ENCODE assay signal across 29 mouse cellular contexts in genomic region chr2:60500583-60501116, GRCm38 (mm10). TPM values are rescaled to one million over a fixed set of nuclear protein-coding genes. Genes with fewer than 3 reads are reported as not detected.
DNase-seq lines count a peak whose midpoint lies in the region; ATAC-seq lines count a peak whose summit lies in the region.
"Had no signal": no experiment of that assay in that cellular context is flagged by ENCODE, and none has a peak within 500 bp of the region (broad histone marks: within the 10 kb centered on the region; RNA-seq: fewer than 3 reads in every experiment).

No protein-coding gene starts in this region.

- no peaks in the 10 kb centered on the region for H3K4me1 ChIP-seq in embryonic facial prominence, embryonic 11.5 days (ENCODE audit: control insufficient read depth, insufficient read depth, low read length)
- H3K4me1 ChIP-seq in embryonic facial prominence, embryonic 10.5 days, result peaks cover 6% of the 10 kb centered on the region; the same call in 1 of the 2 replicates
- H3K4me1 ChIP-seq in forebrain, embryonic 12.5 days, result no peaks in the 10 kb centered on the region
- H3K4me1 ChIP-seq: hindbrain, embryonic 13.5 days; intestine, embryonic 15.5 days had no signal

- no peak for ATAC-seq in embryonic facial prominence, embryonic 11.5 days (replicated peaks; ENCODE audit: insufficient number of reproducible peaks, low FRiP score, low TSS enrichment, low read depth)
- ATAC-seq in common myeloid progenitor, adult 5-6 weeks (replicated peaks; ENCODE audit: low read depth, poor library complexity, severe bottlenecking), result peak; percentile 49
- ATAC-seq in megakaryocyte progenitor cell, adult 5-6 weeks (replicated peaks; ENCODE audit: poor library complexity), result peak; percentile 67
- no peak for ATAC-seq in forebrain, embryonic 12.5 days (ENCODE audit: low FRiP score)
- ATAC-seq: activated CD4-positive, CD25-positive, alpha-beta regulatory T cell, adult 4 months; CD4-positive, CD25-positive, alpha-beta regulatory T cell, adult 4 months; forebrain, embryonic 14.5 days; forebrain, postnatal 0 days; hindbrain, embryonic 16.5 days; intestine, embryonic 15.5 days had no signal

- 66% methylated on average over 1 of the region's 1 CpGs for WGBS in embryonic facial prominence, embryonic 11.5 days
- WGBS in embryonic facial prominence, embryonic 10.5 days, result 83% methylated on average over 1 of the region's 1 CpGs
- WGBS in forebrain, embryonic 12.5 days, result 91% methylated on average over 1 of the region's 1 CpGs

- no peaks in the 10 kb centered on the region for H3K9me3 ChIP-seq in embryonic facial prominence, embryonic 11.5 days (replicated peaks; ENCODE audit: control insufficient read depth, low read length)
- H3K9me3 ChIP-seq in embryonic facial prominence, embryonic 10.5 days, result no peaks in the 10 kb centered on the region
- H3K9me3 ChIP-seq in forebrain, embryonic 12.5 days, result no peaks in the 10 kb centered on the region
- H3K9me3 ChIP-seq: embryonic facial prominence, embryonic 13.5 days; forebrain, embryonic 10.5 days; heart, embryonic 12.5 days; heart, embryonic 15.5 days; hindbrain, embryonic 10.5 days; hindbrain, embryonic 13.5 days; intestine, embryonic 15.5 days had no signal

- no peaks in the 10 kb centered on the region for H3K36me3 ChIP-seq in embryonic facial prominence, embryonic 11.5 days (replicated peaks; ENCODE audit: control insufficient read depth, insufficient read depth, low read depth, low read length)
- H3K36me3 ChIP-seq in embryonic facial prominence, embryonic 10.5 days (replicated peaks), result no peaks in the 10 kb centered on the region
- no peaks in the 10 kb centered on the region for H3K36me3 ChIP-seq in forebrain, embryonic 12.5 days (replicated peaks)
- H3K36me3 ChIP-seq: embryonic facial prominence, embryonic 13.5 days; forebrain, embryonic 10.5 days; heart, embryonic 12.5 days; heart, embryonic 15.5 days; hindbrain, embryonic 10.5 days; hindbrain, embryonic 13.5 days; intestine, embryonic 15.5 days had no signal

- DNase-seq in embryonic facial prominence, embryonic 11.5 days (ENCODE audit: low spot score), result peak; percentile 9
- no peak for DNase-seq in embryonic facial prominence, embryonic 10.5 days (ENCODE audit: low spot score)
- DNase-seq in ovary, postnatal 10 days (ENCODE audit: low spot score), result no peak
- DNase-seq: adrenal gland, adult 8-10 months; adrenal gland, postnatal 25 days; cerebellum, adult 11-12 months; cerebellum, adult 8-10 months; cerebellum, postnatal 10 days; cerebellum, postnatal 36 days; forebrain, postnatal 0 days; gastrocnemius, adult 2 months; gastrocnemius, postnatal 14 days; heart, adult 18-20 months; heart, postnatal 10 days; heart, postnatal 36 days had no signal

- H3K27ac ChIP-seq in embryonic facial prominence, embryonic 11.5 days (replicated peaks; ENCODE audit: low read depth, low read length), result no peak overlapping the region
- H3K27ac ChIP-seq in embryonic facial prominence, embryonic 10.5 days (replicated peaks), result no peak overlapping the region
- no peak overlapping the region for H3K27ac ChIP-seq in forebrain, embryonic 12.5 days
- H3K27ac ChIP-seq: embryonic facial prominence, embryonic 13.5 days; forebrain, embryonic 10.5 days; gastrocnemius, adult 2 months; heart, embryonic 15.5 days; hindbrain, embryonic 10.5 days; hindbrain, embryonic 13.5 days; intestine, embryonic 15.5 days had no signal

- H3K27me3 ChIP-seq in embryonic facial prominence, embryonic 11.5 days (ENCODE audit: control insufficient read depth, insufficient read depth, low read length), result no peaks in the 10 kb centered on the region
- H3K27me3 ChIP-seq in embryonic facial prominence, embryonic 10.5 days (replicated peaks; ENCODE audit: low read depth, poor library complexity, severe bottlenecking), result no peaks in the 10 kb centered on the region
- no peaks in the 10 kb centered on the region for H3K27me3 ChIP-seq in forebrain, embryonic 12.5 days
- H3K27me3 ChIP-seq: embryonic facial prominence, embryonic 13.5 days; heart, embryonic 12.5 days; heart, embryonic 15.5 days; hindbrain, embryonic 13.5 days; intestine, embryonic 15.5 days had no signal

- H3K4me2 ChIP-seq in embryonic facial prominence, embryonic 11.5 days (ENCODE audit: low read depth, low read length), result no peak overlapping the region
- no peak overlapping the region for H3K4me2 ChIP-seq in forebrain, embryonic 12.5 days
- H3K4me2 ChIP-seq: embryonic facial prominence, embryonic 13.5 days; heart, embryonic 12.5 days; heart, embryonic 15.5 days; hindbrain, embryonic 13.5 days; intestine, embryonic 15.5 days had no signal

- no peak overlapping the region for H3K9ac ChIP-seq in embryonic facial prominence, embryonic 11.5 days (replicated peaks; ENCODE audit: low read length)
- H3K9ac ChIP-seq in forebrain, embryonic 12.5 days, result no peak overlapping the region
- H3K9ac ChIP-seq: embryonic facial prominence, embryonic 13.5 days; forebrain, postnatal 0 days; heart, embryonic 12.5 days; heart, embryonic 15.5 days; hindbrain, embryonic 13.5 days; intestine, embryonic 15.5 days had no signal

- no peak overlapping the region for H3K4me3 ChIP-seq in embryonic facial prominence, embryonic 11.5 days (ENCODE audit: low read depth, low read length)
- no peak overlapping the region for H3K4me3 ChIP-seq in embryonic facial prominence, embryonic 10.5 days
- no peak overlapping the region for H3K4me3 ChIP-seq in forebrain, embryonic 12.5 days (replicated peaks)
- H3K4me3 ChIP-seq: embryonic facial prominence, embryonic 13.5 days; forebrain, embryonic 10.5 days; gastrocnemius, adult 2 months; heart, embryonic 12.5 days; heart, embryonic 15.5 days; hindbrain, embryonic 10.5 days; hindbrain, embryonic 13.5 days; intestine, embryonic 15.5 days had no signal

RNA-seq across cellular contexts. Expression of gene Pla2r1, which starts 52.5 kb away (rescaled TPM):
- polyA plus RNA-seq in embryonic facial prominence, embryonic 11.5 days (2014; fragmentation: Nextera tagmentation; extraction: Ambion mirVana), result 2.5 and 3.2 TPM in 2 replicates
- polyA plus RNA-seq in embryonic facial prominence, embryonic 10.5 days (2016; fragmentation: Nextera tagmentation; extraction: Ambion mirVana), result 2.5 and 2.8 TPM in 2 replicates
- 0.18 and 0.34 TPM in 2 replicates for total RNA-seq in common myeloid progenitor, adult 5-6 weeks (2017)
- total RNA-seq in megakaryocyte progenitor cell, adult 5-6 weeks (2015), result 0.54 and 1.8 TPM in 2 replicates
- total RNA-seq in megakaryocyte progenitor cell, adult 5-6 weeks (2017), result 0.68 and 0.71 TPM in 2 replicates
- 0.83 and 1.5 TPM in 2 replicates for polyA plus RNA-seq in forebrain, embryonic 12.5 days (2016; fragmentation: Nextera tagmentation; extraction: Ambion mirVana)
- polyA plus RNA-seq: CD4-positive, CD25-positive, alpha-beta regulatory T cell, adult 4 months had no signal

Comparison
In these comparisons a context has a peak if more than half of its experiments do, and no peak if none do; other contexts are left out.
1. ATAC-seq: peak in common myeloid progenitor, adult 5-6 weeks (single experiment) and megakaryocyte progenitor cell, adult 5-6 weeks (single experiment); none in embryonic facial prominence, embryonic 11.5 days (single experiment) and forebrain, embryonic 12.5 days (single experiment).